Mouse (Mus musculus): Measurements from ENCODE around the gene Sucnr1. TPM values are rescaled to one million over a fixed set of nuclear protein-coding genes. Genes with fewer than 3 reads are reported as not detected.

Gene Sucnr1
- total RNA-seq, 1 experiment from 2014 or later: 0.57 TPM

DNA sequence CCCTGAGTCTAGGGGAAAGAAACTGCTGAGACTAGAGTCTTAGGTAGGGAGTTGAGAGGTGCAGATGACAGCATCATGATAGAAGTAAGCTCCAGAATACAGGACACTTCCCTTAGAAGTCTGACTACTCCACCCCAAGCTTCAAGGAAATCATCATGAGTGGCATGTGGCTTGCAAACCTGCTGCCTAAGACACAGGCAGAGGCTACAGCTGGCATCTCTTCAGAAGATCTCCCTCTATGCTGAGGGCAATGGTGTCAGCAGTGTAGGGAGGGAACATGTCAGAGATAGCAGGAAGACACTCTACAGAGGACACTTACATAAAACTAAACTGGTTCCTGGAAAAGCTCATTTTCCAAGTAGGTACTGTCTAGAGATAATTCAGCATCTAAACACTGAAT, 27.1 kb downstream of the Sucnr1 start:
- no peak for ATAC-seq (replicated peaks; ENCODE audit: insufficient number of reproducible peaks, low FRiP score, low TSS enrichment, poor library complexity, severe bottlenecking)

- no peak for ATAC-seq (replicated peaks; ENCODE audit: insufficient number of reproducible peaks, low FRiP score, low TSS enrichment, poor library complexity, severe bottlenecking)
These were observed 29.6 kb downstream of the Sucnr1 start for GRCm38 (mm10) chr3:60111135-60111710.

DNA sequence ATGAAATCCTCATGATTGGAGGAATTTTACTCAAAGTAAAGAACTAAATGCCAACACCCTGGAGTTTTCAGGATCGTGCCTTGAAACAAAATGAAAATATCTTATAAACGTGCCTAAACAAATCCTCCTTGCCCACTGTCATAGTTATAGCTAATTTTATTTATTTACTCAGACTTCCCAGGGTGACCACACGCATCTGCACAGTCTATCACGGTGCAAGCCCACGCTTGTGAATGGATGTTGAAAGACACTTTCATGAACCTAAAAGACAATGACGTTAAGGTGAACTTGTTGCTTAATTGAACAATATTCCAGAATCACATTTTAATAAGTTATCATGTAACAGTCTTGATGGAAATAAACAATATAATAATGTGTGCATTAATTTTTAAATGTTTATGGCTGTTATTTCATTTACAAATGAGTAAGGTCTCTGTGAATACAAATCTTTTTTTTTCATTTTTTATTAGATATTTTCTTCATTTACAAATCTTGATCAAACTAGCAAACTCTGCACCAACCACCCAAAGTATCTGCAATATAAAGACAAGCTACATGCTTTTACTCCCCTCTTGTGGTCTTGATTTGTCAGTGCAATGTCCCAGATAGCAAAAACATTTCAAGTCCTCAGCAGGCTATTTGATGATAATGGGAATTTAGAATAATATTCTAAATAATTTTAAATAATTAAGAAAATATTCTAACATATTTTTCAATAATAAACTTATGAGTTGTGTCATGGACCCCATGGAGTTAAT, 30.4 kb downstream of the Sucnr1 start:
- no peak for ATAC-seq (replicated peaks; ENCODE audit: insufficient number of reproducible peaks, low FRiP score, low TSS enrichment, poor library complexity, severe bottlenecking)

DNA sequence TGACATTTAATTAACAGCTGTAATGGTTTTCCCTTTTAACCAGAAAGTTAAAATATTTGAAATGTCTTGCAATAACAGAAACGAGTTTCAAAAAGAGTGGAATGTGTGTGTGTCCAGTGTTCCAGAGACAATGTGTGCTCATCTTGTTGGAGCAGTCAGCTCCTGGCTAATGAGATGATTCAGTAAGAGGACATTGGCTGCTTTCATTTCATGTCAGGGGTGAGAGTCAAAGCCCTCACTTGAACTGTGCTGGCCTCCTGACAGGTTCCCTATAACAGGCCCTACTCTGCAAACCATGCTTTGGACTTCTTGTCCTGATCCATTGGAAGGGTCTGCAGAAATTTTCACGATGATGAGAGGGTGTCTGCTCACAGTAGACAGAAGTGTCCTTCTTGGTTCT, 32.9 kb downstream of the Sucnr1 start:
- no peak for ATAC-seq (replicated peaks; ENCODE audit: insufficient number of reproducible peaks, low FRiP score, low TSS enrichment, poor library complexity, severe bottlenecking)

DNA sequence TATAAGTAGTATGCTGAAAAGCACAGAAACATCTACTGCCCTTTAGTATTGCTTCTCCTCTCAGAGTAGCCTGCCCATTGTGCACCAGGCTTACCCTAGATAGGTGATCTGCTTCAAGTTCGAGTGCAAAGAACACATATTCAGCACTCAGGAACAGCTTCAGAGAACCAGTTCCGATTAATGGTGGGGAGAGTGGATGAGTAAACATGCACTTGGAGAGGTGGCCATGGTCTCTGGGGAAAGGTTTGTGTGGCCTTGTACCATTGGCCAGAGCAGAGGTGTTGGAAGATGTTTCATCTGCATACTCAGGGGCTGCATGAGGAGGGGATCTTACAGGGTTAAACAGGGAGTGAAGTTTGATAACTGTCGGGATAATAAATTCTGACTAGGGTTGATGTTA, 39.8 kb downstream of the Sucnr1 start:
- ATAC-seq (replicated peaks; ENCODE audit: insufficient number of reproducible peaks, low FRiP score, low TSS enrichment, poor library complexity, severe bottlenecking): no peak

DNA sequence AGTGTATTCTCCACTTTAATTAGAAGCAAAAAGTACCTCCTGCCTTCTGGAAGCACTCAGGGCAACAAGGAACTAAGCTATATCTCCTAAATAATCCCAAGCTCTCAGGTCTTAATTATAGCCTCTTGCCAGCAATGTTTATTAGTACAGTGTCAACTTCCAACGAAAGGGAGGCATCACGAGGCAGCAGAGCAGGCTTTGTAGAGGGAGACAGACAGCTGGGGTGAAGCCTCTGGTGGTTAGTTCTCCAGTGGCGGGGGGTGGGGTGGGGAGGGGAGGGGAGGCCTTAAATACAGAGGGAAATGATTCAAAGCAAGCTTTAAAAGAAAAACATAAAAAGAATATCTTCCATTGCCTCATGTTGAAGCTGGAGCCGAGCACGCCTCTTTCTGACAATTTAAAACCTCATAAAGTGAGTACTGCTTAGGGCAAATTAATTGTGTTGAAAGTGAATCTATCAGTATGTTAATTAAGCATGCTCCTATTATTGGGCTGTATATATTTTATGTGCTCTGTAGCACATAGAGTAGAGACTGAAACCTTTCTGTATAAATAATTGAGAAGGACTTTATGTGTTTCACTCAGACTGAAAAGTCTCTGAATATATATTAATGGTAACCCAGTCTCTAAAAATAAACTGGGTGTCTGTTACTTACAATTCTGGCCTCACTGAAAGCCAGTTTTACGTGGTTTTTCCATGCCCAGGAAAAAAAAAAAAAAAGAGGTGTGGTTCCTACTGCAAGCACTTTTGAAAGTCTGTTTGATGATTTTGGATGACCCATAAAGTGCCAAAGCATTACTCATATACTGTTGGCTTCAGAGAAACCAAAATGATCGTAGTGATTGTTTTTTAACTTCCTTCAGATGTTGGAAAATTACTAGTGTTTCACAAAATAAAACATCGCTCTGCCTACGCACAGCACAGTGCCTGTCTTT, 42.5 kb downstream of the Sucnr1 start:
- ATAC-seq (replicated peaks; ENCODE audit: insufficient number of reproducible peaks, low FRiP score, low TSS enrichment, poor library complexity, severe bottlenecking): no peak

GRCm38 (mm10) chr3:60126564-60126963, 44.9 kb downstream of the Sucnr1 start:
- no peak for ATAC-seq (replicated peaks; ENCODE audit: insufficient number of reproducible peaks, low FRiP score, low TSS enrichment, poor library complexity, severe bottlenecking)

DNA sequence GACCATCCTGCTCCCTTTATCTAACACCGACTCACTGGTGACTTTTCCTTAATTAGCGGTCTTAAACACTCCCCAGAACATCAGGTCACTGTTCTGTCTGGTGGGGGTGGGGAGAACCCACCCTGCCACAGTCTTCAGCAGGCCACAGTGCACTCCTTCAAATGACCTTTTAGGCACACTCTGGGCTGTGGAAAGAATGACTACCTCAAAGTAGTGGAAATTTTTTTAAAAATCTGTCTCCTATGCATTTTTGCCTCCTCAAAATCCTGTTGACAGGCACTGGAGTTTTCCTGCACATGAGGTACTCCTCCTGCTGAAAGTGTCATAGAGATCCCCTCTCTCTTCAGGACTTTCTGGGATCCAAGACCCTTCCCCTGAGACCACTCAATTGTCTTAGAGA, 46.6 kb downstream of the Sucnr1 start:
- ATAC-seq (replicated peaks; ENCODE audit: insufficient number of reproducible peaks, low FRiP score, low TSS enrichment, poor library complexity, severe bottlenecking): no peak

GRCm38 (mm10) chr3:60135801-60136200, 54.1 kb downstream of the Sucnr1 start:
- ATAC-seq (replicated peaks; ENCODE audit: insufficient number of reproducible peaks, low FRiP score, low TSS enrichment, poor library complexity, severe bottlenecking): no peak

Other genes starting within 250 kb of the Sucnr1 start
- gene Gm8298, start 220.8 kb upstream of the Sucnr1 start, total RNA-seq (2017): not detected in 3 replicates
- not detected in 3 replicates for gene C130079G13Rik, start 156.7 kb upstream of the Sucnr1 start, total RNA-seq (2017)
- gene Aadacl2, start 75.1 kb upstream of the Sucnr1 start, total RNA-seq (2017): not detected in 3 replicates
- gene Aadac, start 56.2 kb upstream of the Sucnr1 start, total RNA-seq (2017): not detected in 3 replicates

Measured in monocyte, adult 5-6 weeks (primary cell).